Mouse (Mus musculus) urinary bladder, adult 2 months (tissue): ENCODE data around the gene Gm10721. TPM values are rescaled to one million over a fixed set of nuclear protein-coding genes. Genes with fewer than 3 reads are reported as not detected.
"Not testable (repeated sequence)": the region's sequence is repeated elsewhere in the genome, so short reads cannot be mapped to it uniquely, and the experiment has no call there.

Experiments
- DNase-seq: peaks from one replicate; pipeline ENCODE4 v3.0.0; 2022; ENCODE audit warnings: low spot score
- polyA plus RNA-seq: library from polyadenylated mRNA; depleted of rRNA; stranded (reverse); fragments of >200 nt; gene quantifications from 2 replicates; pipeline ENCODE4 v1.2.3, GENCODE M21; 2012; rRNA removed

Gm10721 gene
- polyA plus RNA-seq, 1 experiment = not detected

- not testable (repeated sequence) for DNase-seq
These were observed 12.1 kb downstream of the Gm10721 start, which contains the start of gene Gm10717 for GRCm38 (mm10) chr9:3024912-3025467. Gene Gm10717, plus strand, starts transcription at chr9:3025417.

GRCm38 (mm10) chr9:3025653-3026052 lies 12.7 kb downstream of the Gm10721 start:
- DNase-seq = not testable (repeated sequence)

- DNase-seq = not testable (repeated sequence)
These were observed 13.2 kb downstream of the Gm10721 start for GRCm38 (mm10) chr9:3026136-3026535.

GRCm38 (mm10) chr9:3026741-3027140 lies 13.8 kb downstream of the Gm10721 start:
- DNase-seq = not testable (repeated sequence)

GRCm38 (mm10) chr9:3027200-3027599 lies 14.3 kb downstream of the Gm10721 start:
- not testable (repeated sequence) for DNase-seq

GRCm38 (mm10) chr9:3029276-3030000 lies 16.5 kb downstream of the Gm10721 start:
- DNase-seq = not testable (repeated sequence)

- not testable (repeated sequence) for DNase-seq
These were observed 17.9 kb downstream of the Gm10721 start for GRCm38 (mm10) chr9:3030677-3031318.

- not testable (repeated sequence) for DNase-seq
These were observed 21.4 kb downstream of the Gm10721 start, which contains the start of gene Gm17535 for GRCm38 (mm10) chr9:3034299-3034698. Gene Gm17535, plus strand, starts transcription at chr9:3034599.

GRCm38 (mm10) chr9:3036577-3036976 lies 23.6 kb downstream of the Gm10721 start, which contains the start of gene Gm10715:
Gene Gm10715, plus strand, starts transcription at chr9:3036877.
- not testable (repeated sequence) for DNase-seq

GRCm38 (mm10) chr9:3038161-3038560 lies 25.2 kb downstream of the Gm10721 start:
- DNase-seq = not testable (repeated sequence)

Other genes with a start within 250 kb of the Gm10721 start
- not detected in 2 replicates for gene Gm10722, start 12.2 kb upstream of the Gm10721 start, polyA plus RNA-seq
- not detected in 2 replicates for gene Gm11168, start 9.8 kb upstream of the Gm10721 start, polyA plus RNA-seq
- not detected in 2 replicates for gene Gm10720, start 2.5 kb downstream of the Gm10721 start, polyA plus RNA-seq
- gene Gm10719, start 4.3 kb downstream of the Gm10721 start, polyA plus RNA-seq = not detected in 2 replicates
- not detected in 2 replicates for gene Gm10718, start 10.4 kb downstream of the Gm10721 start, polyA plus RNA-seq
- not detected in 2 replicates for gene Gm10717, start 12.3 kb downstream of the Gm10721 start, polyA plus RNA-seq
- not detected in 2 replicates for gene Gm17535, start 21.5 kb downstream of the Gm10721 start, polyA plus RNA-seq
- gene Gm10715, start 23.7 kb downstream of the Gm10721 start, polyA plus RNA-seq = not detected in 2 replicates